Mouse (Mus musculus): ENCODE results near the gene Tmc7. TPM values are rescaled to one million over a fixed set of nuclear protein-coding genes. Genes with fewer than 3 reads are reported as not detected.

The Tmc7 gene
- total RNA-seq, 1 experiment from 2014 or later, result not detected

GRCm38 (mm10) chr7:118522077-118522476 is 62.5 kb downstream of the Tmc7 start:
- ATAC-seq (replicated peaks; ENCODE audit: insufficient number of reproducible peaks, low FRiP score, low TSS enrichment, poor library complexity, severe bottlenecking), result no peak

GRCm38 (mm10) chr7:118519661-118520060 is 64.9 kb downstream of the Tmc7 start:
- no peak for ATAC-seq (replicated peaks; ENCODE audit: insufficient number of reproducible peaks, low FRiP score, low TSS enrichment, poor library complexity, severe bottlenecking)

GRCm38 (mm10) chr7:118518687-118519086 is 65.8 kb downstream of the Tmc7 start:
- peak; percentile 72 for ATAC-seq (replicated peaks; ENCODE audit: insufficient number of reproducible peaks, low FRiP score, low TSS enrichment, poor library complexity, severe bottlenecking)

GRCm38 (mm10) chr7:118517819-118518218 is 66.7 kb downstream of the Tmc7 start:
- no peak for ATAC-seq (replicated peaks; ENCODE audit: insufficient number of reproducible peaks, low FRiP score, low TSS enrichment, poor library complexity, severe bottlenecking)

- no peak for ATAC-seq (replicated peaks; ENCODE audit: insufficient number of reproducible peaks, low FRiP score, low TSS enrichment, poor library complexity, severe bottlenecking)
Observed at GRCm38 (mm10) chr7:118508556-118508955, 76.0 kb downstream of the Tmc7 start.

GRCm38 (mm10) chr7:118503844-118504243 is 80.7 kb downstream of the Tmc7 start:
- ATAC-seq (replicated peaks; ENCODE audit: insufficient number of reproducible peaks, low FRiP score, low TSS enrichment, poor library complexity, severe bottlenecking), result no peak

GRCm38 (mm10) chr7:118502333-118502732 is 82.2 kb downstream of the Tmc7 start:
- ATAC-seq (replicated peaks; ENCODE audit: insufficient number of reproducible peaks, low FRiP score, low TSS enrichment, poor library complexity, severe bottlenecking), result no peak

GRCm38 (mm10) chr7:118499784-118500435 is 84.6 kb downstream of the Tmc7 start:
- no peak for ATAC-seq (replicated peaks; ENCODE audit: insufficient number of reproducible peaks, low FRiP score, low TSS enrichment, poor library complexity, severe bottlenecking)

GRCm38 (mm10) chr7:118498984-118499783 is 85.4 kb downstream of the Tmc7 start:
- ATAC-seq (replicated peaks; ENCODE audit: insufficient number of reproducible peaks, low FRiP score, low TSS enrichment, poor library complexity, severe bottlenecking), result 0 out of 2 replicates have a peak, but pooled peaks have one; percentile 27

- no peak for ATAC-seq (replicated peaks; ENCODE audit: insufficient number of reproducible peaks, low FRiP score, low TSS enrichment, poor library complexity, severe bottlenecking)
Observed at GRCm38 (mm10) chr7:118494892-118495579, 89.5 kb downstream of the Tmc7 start.

GRCm38 (mm10) chr7:118493892-118494291 is 90.6 kb downstream of the Tmc7 start:
- ATAC-seq (replicated peaks; ENCODE audit: insufficient number of reproducible peaks, low FRiP score, low TSS enrichment, poor library complexity, severe bottlenecking), result no peak

- peak; percentile 60 for ATAC-seq (replicated peaks; ENCODE audit: insufficient number of reproducible peaks, low FRiP score, low TSS enrichment, poor library complexity, severe bottlenecking)
Observed at GRCm38 (mm10) chr7:118491431-118492147, 92.9 kb downstream of the Tmc7 start, which contains the start of gene Itpripl2. Gene Itpripl2, minus strand, starts transcription at chr7:118491975.

GRCm38 (mm10) chr7:118490666-118491430 is 93.7 kb downstream of the Tmc7 start:
- 0 out of 2 replicates have a peak, but pooled peaks have one; percentile 2 for ATAC-seq (replicated peaks; ENCODE audit: insufficient number of reproducible peaks, low FRiP score, low TSS enrichment, poor library complexity, severe bottlenecking)

- no peak for ATAC-seq (replicated peaks; ENCODE audit: insufficient number of reproducible peaks, low FRiP score, low TSS enrichment, poor library complexity, severe bottlenecking)
Observed at GRCm38 (mm10) chr7:118489706-118490665, 94.5 kb downstream of the Tmc7 start.

- no peak for ATAC-seq (replicated peaks; ENCODE audit: insufficient number of reproducible peaks, low FRiP score, low TSS enrichment, poor library complexity, severe bottlenecking)
Observed at GRCm38 (mm10) chr7:118488060-118488664, 96.4 kb downstream of the Tmc7 start.

- ATAC-seq (replicated peaks; ENCODE audit: insufficient number of reproducible peaks, low FRiP score, low TSS enrichment, poor library complexity, severe bottlenecking), result no peak
Observed at GRCm38 (mm10) chr7:118486917-118487316, 97.6 kb downstream of the Tmc7 start.
